Mouse (Mus musculus): ENCODE measurements around the gene Car10.

Car10 gene

DNA sequence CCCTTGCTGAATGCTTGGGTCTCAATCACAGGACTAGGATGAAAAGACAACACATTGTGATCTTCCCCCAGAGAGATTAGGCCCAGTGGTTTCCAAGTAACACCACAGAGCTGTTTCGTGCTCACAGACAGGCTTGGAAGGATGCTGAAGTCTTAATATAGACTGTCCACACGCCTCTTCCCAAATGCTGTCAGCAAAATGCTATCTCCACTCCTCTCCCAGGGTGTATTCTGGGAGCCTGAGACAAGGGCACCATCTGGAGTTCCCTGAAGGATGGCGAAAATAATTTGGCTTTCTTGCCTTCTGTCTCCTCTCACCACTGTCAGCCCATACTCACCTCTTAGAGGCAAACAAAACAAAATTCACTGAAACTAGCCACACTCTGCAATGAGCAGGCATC, 467.9 kb downstream of the Car10 start:
- DNase-seq (ENCODE audit: inconsistent age in 2 of 2, low spot score in 1 of 2), result no peak

DNA sequence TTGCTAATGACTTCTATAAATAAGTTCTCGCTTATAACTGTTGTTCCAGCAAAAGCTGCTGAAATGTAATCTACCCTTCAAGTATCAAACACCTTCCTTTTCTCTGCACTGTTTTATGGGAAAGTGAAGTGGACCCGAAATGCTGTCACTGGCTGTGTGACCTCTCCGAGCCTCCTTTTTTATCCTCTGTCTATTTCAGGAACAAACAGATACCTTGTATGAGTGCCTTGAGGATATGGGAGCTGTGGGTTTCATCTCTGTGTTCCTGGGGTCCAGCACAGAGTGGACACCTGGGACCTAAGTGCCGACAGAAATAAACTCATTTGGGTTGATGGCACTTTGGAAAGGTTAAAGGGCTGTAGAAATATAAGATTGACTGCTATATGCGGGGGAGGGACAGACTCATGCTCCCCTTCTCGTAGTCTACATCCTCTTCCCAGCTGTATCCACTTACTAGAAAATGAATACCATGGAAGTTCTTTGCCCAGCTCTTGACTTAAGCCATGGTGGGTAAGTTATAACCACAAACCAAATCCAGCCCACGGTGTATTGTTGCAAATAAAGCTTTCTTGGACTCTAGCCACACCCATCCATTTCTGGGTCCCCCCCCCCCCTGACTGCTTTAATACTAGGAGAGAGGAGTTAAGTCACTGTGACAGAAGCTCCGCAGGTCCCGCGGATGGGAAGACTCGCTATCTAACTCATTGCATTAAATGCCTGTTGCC, 474.3 kb downstream of the Car10 start:
- no peak for DNase-seq (ENCODE audit: inconsistent age in 2 of 2, low spot score in 1 of 2)

DNA sequence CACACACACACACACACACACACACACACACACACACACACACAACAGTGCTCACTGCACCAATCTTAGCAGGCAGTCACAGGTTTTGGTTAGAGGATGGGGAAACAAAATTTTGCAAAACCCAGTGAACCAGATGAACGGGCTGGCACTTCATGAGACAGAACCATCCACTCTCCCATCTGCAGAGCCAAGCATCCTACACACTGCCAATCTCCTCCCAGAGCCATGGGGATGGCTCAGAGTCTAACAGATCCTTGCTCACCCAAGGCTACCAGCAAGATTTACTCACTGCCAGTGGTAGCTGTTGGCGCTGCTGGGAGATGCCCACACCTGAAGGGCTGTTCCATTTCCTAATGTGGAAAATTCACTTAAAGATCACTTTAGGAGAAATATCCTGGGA, 479.6 kb downstream of the Car10 start:
- no peak for DNase-seq (ENCODE audit: inconsistent age in 2 of 2, low spot score in 1 of 2)

DNA sequence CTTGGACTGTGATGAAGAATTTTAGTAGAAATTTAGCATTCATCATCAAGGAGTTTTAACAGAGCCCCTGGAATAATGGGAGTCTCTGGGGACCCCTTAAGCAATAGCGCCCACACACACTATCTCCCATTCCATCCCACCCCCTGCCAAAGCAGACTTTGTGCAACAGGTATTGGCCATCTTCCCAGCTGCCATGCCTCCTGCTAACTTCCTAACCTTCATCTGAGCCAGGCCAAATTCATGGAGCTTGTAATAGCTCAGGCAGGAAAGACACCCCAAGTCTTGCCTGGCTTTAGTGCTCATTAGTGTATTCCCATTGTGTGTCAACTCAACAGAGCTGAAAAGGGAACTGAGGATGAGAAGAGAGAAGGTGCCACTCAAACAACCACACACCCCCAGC, 481.8 kb downstream of the Car10 start:
- no peak for DNase-seq (ENCODE audit: inconsistent age in 2 of 2, low spot score in 1 of 2)

DNA sequence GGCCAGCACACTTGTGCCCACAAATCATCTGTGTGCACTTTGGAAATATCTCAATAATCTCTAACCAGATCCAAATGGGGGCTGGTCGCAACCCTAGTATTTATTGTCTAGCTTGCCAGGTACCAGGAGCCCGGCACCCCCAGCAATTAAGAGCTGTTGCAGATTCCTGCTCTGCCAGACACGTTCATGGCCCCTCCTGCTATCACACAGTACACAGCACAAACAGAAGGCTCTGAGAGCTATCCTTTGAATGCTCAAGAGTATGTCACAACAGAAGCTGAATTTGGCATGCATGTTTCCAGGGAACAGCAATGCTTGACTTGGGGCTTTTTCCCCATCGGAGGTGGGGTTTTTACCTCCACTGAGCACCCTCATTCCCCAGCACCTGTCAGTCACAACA, 483.5 kb downstream of the Car10 start:
- DNase-seq (ENCODE audit: inconsistent age in 2 of 2, low spot score in 1 of 2), result no peak

DNA sequence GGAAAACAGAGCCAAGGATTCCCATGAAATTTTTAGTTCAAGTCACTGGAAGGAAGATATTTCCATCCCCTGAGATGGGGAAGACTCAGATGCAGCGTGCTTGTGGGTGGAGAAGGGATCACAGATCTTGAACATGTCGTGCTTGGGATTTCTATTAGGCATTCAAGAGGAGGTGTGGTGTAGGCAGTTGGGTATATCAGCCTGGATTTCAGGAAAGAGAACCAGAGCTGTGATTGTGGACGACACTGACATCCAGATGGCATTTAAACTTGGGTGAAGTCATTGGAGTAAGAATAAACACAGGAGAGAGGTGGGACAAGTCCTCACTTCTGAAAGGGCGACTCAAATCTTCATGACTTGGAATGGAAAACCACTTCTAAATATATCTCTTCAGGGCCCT, 490.0 kb downstream of the Car10 start:
- DNase-seq (ENCODE audit: inconsistent age in 2 of 2, low spot score in 1 of 2), result no peak

DNA sequence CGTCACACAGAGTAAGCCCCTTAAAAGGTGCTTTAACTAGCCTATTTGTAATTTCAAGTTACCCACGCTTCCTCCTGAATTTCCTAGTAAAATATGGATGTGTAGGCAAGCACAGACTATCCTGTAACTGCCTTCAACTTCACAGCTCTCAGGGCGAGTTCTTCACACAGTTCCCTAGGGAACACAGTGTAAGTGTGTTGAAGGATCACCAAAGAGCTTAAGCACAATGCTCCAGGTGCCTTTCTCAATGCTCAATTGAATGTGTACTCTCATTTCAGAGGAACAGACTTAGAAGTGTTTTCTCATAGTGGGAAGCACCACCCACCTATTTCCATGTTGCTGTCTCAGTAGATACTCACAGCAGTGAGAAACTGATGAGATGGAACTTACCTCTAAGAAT, 492.8 kb downstream of the Car10 start:
- DNase-seq (ENCODE audit: inconsistent age in 2 of 2, low spot score in 1 of 2), result no peak

DNA sequence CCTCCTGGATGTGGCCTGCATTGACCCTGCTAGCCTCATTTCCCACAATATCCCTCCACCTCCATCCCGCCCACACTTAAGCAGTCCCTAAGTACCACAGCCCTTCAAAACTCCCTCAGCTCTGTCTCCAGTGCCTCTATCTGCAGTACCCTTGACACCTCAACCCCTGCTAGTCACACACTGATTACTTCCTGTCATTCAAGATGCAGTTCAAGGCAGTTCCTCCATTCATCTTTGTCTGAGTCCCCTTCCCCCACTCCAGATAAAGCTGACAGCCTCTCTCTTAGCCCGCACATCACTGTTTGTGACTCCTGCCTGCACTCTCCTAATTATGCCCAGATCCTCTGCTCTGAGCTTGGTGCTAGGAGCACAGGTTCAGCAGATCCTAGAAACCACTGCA, 496.2 kb downstream of the Car10 start:
- no peak for DNase-seq (ENCODE audit: inconsistent age in 2 of 2, low spot score in 1 of 2)

DNA sequence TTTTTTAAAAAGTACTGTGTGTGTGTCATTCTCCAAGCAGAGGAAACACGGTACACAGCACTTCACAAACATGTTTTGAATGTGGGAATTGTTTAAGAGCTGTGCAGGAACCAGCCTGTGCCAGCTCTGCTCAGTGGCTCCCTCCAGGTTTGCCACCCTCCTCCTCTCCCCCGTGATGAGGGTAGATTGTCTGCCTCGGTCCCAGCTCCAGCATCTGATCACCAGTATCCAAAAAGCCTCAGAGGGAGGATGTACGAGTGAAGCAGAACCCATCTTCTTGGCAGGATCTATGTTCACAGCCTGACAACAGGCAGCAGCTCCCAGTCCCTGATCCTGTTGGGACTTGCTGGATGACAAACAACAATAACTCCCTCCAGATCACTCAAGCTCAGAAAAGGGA, 500.3 kb downstream of the Car10 start:
- no peak for DNase-seq (ENCODE audit: inconsistent age in 2 of 2, low spot score in 1 of 2)

DNA sequence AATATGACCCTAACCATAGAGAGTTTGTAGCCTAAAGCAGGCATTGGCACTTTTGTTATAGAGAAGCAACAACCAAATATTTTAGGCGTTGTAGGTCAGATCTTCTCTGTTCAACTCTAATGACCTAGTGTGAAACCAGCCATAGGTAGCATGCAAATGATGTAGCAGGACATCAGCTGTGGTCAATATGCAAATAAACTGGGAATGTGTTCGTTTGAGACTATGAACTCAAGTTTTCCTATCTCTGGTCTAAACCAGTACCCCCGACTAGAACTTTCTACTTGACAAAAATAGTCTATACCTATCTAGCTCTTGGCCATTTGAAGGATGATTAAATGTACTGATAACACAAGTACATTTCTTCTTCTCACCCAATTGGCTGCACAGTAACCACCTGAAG, 501.9 kb downstream of the Car10 start:
- no peak for DNase-seq (ENCODE audit: inconsistent age in 2 of 2, low spot score in 1 of 2)

DNA sequence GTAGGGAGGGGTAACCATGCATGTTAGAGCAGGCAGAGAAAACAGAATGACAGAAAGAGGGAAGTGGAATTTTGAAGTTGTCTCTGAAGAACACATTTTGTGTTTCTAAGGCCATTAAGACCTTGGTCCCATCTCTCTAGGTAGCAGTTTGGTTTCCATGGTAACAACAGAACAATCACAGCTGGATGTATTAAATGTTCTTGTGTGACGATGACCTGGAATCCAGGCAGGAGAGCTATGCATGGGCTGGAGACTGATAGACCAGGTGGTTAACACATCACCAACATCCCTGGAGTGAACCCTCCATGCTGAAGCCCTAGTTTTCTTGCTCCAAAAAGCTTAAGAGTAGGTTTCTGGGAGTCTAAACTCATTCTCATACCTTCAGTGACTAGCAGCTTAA, 505.7 kb downstream of the Car10 start:
- no peak for DNase-seq (ENCODE audit: inconsistent age in 2 of 2, low spot score in 1 of 2)

DNA sequence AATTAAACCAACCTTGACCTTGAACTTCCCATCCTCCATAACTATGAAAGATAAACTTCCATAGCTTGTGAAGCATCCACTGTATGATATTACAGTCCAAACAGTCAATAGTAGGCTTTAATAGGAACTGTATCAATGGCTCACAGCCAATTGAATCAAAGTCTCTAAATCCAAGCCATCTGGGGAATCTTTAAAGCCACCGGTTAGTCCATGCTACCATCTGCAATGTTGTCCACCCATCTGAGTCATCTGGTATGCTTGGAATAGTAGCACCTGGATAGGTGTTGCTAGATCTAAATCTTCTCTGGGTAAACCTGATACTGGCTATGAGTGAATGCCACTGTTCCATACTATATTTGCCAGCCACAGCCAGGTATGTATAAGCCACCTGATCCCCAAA, 509.3 kb downstream of the Car10 start:
- no peak for DNase-seq (ENCODE audit: inconsistent age in 2 of 2, low spot score in 1 of 2)

DNA sequence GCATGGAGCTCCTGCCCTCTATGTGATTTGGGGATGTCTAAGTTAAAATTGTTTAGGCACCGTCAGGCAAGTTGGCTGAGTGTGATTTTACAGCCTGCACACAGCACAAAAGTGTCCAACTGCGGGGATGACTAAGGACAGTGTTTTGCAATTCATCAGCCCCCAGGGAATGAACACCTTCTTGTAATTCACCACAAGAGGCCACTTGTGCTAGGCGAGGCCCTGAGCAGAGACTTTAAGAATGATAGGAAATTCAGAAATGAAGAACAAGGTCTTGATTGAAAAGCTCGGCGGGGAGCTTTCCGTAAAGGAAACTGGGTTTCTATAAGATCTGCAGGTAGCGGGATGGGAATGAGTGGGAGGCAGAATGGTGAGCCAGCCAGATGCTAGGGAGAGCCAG, 510.9 kb downstream of the Car10 start:
- DNase-seq (ENCODE audit: inconsistent age in 2 of 2, low spot score in 1 of 2), result no peak

DNA sequence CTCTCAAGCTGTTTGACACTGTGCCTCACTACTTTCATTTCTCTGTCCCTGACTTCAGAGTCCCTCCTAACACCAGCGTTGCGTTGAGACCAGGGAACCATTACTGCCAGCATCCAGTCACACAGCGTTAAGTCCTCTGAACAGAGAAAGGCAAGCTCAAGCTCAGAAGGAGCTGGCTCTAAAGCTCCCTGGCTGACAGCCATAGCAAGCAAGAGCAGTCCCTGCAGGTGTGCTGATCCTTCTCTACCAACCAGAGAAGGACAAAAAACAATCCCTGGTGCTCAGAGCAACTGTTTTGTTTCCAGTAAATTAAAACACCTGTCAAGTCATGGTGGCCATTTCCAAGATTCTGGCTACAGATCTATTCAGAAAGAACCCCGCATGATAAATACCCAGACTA, 514.2 kb downstream of the Car10 start:
- no peak for DNase-seq (ENCODE audit: inconsistent age in 2 of 2, low spot score in 1 of 2)

DNA sequence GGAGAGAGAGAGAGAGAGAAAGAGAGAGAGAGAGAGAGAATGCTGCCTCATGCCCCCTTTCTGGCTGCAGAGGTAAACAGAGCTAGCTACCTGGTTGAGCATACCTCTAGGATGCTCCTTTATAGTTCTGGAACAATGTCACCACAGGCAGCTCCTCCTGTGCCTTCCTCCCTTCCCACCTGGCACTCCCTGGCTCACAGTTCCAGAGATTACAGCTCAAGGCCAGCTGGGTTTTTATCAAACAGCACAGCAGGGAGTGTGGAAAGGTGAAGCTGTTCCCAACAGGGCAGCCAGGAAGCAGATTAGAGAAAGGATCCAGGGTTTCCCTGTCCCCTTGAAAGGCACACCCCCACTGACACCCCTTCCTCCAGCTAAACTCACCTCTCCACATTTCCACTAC, 517.0 kb downstream of the Car10 start:
- no peak for DNase-seq (ENCODE audit: inconsistent age in 2 of 2, low spot score in 1 of 2)

DNA sequence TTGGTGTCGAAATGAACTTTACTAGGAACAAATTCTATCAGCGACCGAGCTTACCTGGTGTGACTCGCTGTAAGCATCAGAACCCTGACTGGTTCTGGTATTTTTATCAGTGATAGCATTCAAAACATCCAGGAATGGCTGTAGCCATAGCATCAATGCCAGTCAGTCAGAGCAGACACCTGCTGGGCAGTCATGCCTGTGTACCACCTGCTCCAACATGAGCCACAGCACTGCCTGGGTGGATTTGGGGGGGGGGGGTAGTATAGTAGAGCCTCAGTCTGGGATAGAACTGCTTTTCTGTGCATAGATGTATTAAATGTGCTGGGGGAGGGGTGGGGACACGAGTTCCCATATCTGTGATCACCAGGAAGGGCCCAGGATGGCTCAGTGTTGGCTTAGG, 525.8 kb downstream of the Car10 start:
- DNase-seq (ENCODE audit: inconsistent age in 2 of 2, low spot score in 1 of 2), result no peak

DNA sequence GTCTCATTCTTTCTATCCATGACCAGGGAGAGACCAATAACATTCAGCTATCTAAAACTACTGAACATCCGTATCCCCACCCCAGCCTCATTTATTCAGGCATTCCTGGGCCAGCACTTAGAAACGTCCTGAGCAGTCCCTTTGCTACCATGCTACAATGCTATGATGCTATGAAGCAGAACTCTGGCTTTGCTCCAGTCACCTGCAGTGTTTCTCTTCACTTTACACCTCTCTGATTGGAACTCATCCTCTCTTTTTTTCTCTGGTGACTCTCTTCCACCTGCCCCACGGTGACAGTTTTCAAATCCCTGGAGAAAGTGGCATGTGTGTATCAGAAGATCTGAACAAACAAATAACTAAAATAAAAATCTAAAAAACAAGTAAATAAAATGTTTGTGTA, 541.6 kb downstream of the Car10 start:
- no peak for DNase-seq (ENCODE audit: inconsistent age in 2 of 2, low spot score in 1 of 2)

DNA sequence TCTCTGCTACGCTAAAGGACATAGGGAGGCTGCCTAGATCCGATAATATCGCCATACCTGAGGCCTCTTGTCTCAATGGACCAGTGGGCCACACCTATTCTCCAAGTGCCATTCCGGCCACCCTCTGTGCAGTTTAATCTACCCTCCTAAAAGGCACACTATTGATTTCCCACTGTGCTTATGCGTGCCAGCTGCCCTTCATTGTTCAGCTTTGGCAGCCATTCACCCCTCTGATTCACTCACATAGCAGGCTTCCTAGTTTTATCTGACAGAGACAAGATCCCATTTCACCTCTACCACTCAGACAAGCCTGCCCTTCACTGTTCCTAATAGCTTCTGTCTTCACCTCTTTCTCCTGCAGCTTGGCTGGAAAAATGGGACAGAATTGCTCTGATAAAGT, 543.1 kb downstream of the Car10 start:
- DNase-seq (ENCODE audit: inconsistent age in 2 of 2, low spot score in 1 of 2), result no peak

DNA sequence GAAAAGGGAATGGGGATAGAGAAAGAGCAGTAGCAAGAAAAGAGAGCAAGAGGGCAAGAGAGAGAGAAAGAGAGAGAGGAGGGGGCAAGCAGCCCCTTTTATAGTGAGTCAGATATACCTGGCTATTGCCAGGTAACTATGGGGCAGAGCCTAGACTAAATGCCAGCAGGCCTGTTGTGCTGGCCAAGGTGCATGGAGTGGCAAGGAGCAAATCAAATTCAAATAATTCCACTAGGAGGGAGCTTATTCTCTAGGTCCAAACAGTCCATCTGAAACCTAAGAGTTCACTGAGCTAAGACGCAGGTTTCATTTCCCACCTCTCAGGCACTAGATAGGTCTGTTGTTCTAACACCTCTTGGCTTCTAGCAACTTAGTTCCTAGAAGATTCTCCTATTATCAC, 544.5 kb downstream of the Car10 start:
- no peak for DNase-seq (ENCODE audit: inconsistent age in 2 of 2, low spot score in 1 of 2)

DNA sequence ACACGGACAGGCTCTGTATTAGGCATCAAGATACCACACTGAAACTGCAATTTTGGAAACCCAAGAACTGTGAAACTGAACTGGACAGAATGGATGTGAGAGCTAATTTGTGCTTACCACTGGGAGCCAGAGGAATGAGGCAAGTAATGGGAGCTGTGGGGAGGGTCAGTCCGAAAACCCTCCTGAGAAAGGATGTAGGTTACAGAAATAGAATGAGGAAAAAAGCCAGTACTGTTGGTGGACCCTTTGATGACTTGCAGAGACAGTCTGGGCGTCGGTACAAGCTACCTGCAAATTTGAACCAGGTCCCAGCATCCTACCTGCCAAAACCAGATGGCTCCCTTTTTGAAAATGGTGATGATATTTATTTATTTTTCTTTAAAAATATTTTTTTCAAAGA, 545.2 kb downstream of the Car10 start:
- DNase-seq (ENCODE audit: inconsistent age in 2 of 2, low spot score in 1 of 2), result no peak

DNA sequence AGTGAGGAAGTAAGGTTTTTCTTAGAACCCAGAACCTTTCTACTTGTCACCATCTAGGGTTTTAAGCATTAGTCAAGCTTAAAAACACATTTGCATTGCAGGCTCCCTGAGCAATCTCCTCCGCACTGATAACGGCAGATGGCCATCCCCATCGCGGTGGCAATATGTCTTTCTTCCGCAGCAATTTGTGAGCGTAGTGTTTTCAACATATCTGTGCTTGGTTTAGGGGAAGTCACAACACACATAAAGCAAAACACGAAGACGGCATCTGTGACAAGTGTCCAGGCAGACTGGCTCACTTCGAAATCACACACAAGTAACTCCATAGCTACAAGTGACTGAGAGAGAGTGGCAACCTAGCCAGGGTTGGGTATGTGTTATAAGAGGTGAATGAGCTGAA, 545.6 kb downstream of the Car10 start:
- DNase-seq (ENCODE audit: inconsistent age in 2 of 2, low spot score in 1 of 2), result no peak

DNA sequence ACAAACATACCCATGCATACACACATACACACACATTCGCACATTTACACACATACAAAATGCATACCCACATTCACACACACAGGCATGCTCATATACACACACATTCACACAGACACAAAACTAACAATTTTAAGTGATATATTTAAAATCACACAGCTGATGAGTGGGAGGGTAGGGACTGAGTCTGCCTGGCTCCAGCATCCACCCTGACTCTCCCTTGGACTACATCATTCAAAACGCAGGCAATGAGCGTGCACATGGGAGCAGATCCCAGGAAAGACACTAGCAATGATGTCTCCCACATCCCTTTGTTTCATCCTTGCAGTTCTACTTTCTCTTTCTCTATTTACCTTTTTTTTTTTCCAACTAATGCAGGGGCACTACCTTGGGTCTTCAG, 548.4 kb downstream of the Car10 start:
- no peak for DNase-seq (ENCODE audit: inconsistent age in 2 of 2, low spot score in 1 of 2)

All from adrenal gland, adult (tissue).